Mouse (Mus musculus): ENCODE measurements around the gene Gm1043. TPM values are rescaled to one million over a fixed set of nuclear protein-coding genes. Genes with fewer than 3 reads are reported as not detected.

Gene Gm1043
- polyA plus RNA-seq, 1 experiment from 2014 or later: 4.3 TPM

GRCm38 (mm10) chr5:37198011-37198688 is 113.0 kb downstream of the Gm1043 start:
- Histone ChIP-seq H3K27ac (ENCODE audit: low read length) (peak overlapping the region; percentile 49; the same call in 1 of the 2 replicates), H3K4me3 (replicated peaks; ENCODE audit: low read length) (no peak overlapping the region), H3K4me1 (replicated peaks; ENCODE audit: control insufficient read depth, insufficient read depth, low read length) (peaks cover 15% of the 10 kb centered on the region), H3K9me3 (ENCODE audit: control insufficient read depth, low read length) (no peaks in the 10 kb centered on the region), H3K4me2 (ENCODE audit: low read length) (no peak overlapping the region), H3K36me3 (ENCODE audit: control insufficient read depth, insufficient read depth) (no peaks in the 10 kb centered on the region), H3K9ac (replicated peaks; ENCODE audit: low read depth, low read length) (no peak overlapping the region), H3K27me3 (replicated peaks; ENCODE audit: control insufficient read depth, insufficient read depth, low read length) (no peaks in the 10 kb centered on the region)
- WGBS: 9% methylated on average over 2 of the region's 2 CpGs
- ATAC-seq: peak; percentile 39

- Histone ChIP-seq H3K27me3 (replicated peaks; ENCODE audit: control insufficient read depth, insufficient read depth, low read length) (no peaks in the 10 kb centered on the region), H3K36me3 (ENCODE audit: control insufficient read depth, insufficient read depth) (no peaks in the 10 kb centered on the region), H3K4me1 (replicated peaks; ENCODE audit: control insufficient read depth, insufficient read depth, low read length) (peaks cover 15% of the 10 kb centered on the region), H3K4me2 (ENCODE audit: low read length) (no peak overlapping the region), H3K9ac (replicated peaks; ENCODE audit: low read depth, low read length) (no peak overlapping the region), H3K9me3 (ENCODE audit: control insufficient read depth, low read length) (no peaks in the 10 kb centered on the region), H3K4me3 (replicated peaks; ENCODE audit: low read length) (no peak overlapping the region), H3K27ac (ENCODE audit: low read length) (no peak overlapping the region)
- no peak for ATAC-seq
- WGBS: 18% methylated on average over 1 of the region's 1 CpGs
These were observed 117.1 kb downstream of the Gm1043 start for GRCm38 (mm10) chr5:37202285-37202684.

GRCm38 (mm10) chr5:37204886-37205285 is 119.7 kb downstream of the Gm1043 start:
- H3K4me2 ChIP-seq (ENCODE audit: low read length): no peak overlapping the region
- H3K27ac ChIP-seq (ENCODE audit: low read length): no peak overlapping the region
- H3K36me3 ChIP-seq (ENCODE audit: control insufficient read depth, insufficient read depth): no peaks in the 10 kb centered on the region
- H3K9ac ChIP-seq (replicated peaks; ENCODE audit: low read depth, low read length): no peak overlapping the region
- WGBS: 68% methylated on average over 7 of the region's 7 CpGs
- H3K4me3 ChIP-seq (replicated peaks; ENCODE audit: low read length): no peak overlapping the region
- H3K4me1 ChIP-seq (replicated peaks; ENCODE audit: control insufficient read depth, insufficient read depth, low read length): no peaks in the 10 kb centered on the region
- no peaks in the 10 kb centered on the region for H3K9me3 ChIP-seq (ENCODE audit: control insufficient read depth, low read length)
- no peaks in the 10 kb centered on the region for H3K27me3 ChIP-seq (replicated peaks; ENCODE audit: control insufficient read depth, insufficient read depth, low read length)
- no peak for ATAC-seq

GRCm38 (mm10) chr5:37205420-37205819 is 120.2 kb downstream of the Gm1043 start:
- H3K9ac ChIP-seq (replicated peaks; ENCODE audit: low read depth, low read length): no peak overlapping the region
- ATAC-seq: no peak

GRCm38 (mm10) chr5:37206364-37206763 is 121.2 kb downstream of the Gm1043 start:
- H3K4me3 ChIP-seq (replicated peaks; ENCODE audit: low read length): no peak overlapping the region
- 51% methylated on average over 2 of the region's 2 CpGs for WGBS
- H3K4me1 ChIP-seq (replicated peaks; ENCODE audit: control insufficient read depth, insufficient read depth, low read length): no peaks in the 10 kb centered on the region
- H3K27me3 ChIP-seq (replicated peaks; ENCODE audit: control insufficient read depth, insufficient read depth, low read length): no peaks in the 10 kb centered on the region
- H3K27ac ChIP-seq (ENCODE audit: low read length): no peak overlapping the region
- no peak overlapping the region for H3K4me2 ChIP-seq (ENCODE audit: low read length)
- no peaks in the 10 kb centered on the region for H3K36me3 ChIP-seq (ENCODE audit: control insufficient read depth, insufficient read depth)
- H3K9ac ChIP-seq (replicated peaks; ENCODE audit: low read depth, low read length): no peak overlapping the region
- no peaks in the 10 kb centered on the region for H3K9me3 ChIP-seq (ENCODE audit: control insufficient read depth, low read length)
- ATAC-seq: no peak

More at GRCm38 (mm10) chr5:37205420-37205819, 120.2 kb downstream of the Gm1043 start:
- Histone ChIP-seq H3K36me3 (ENCODE audit: control insufficient read depth, insufficient read depth) (no peaks in the 10 kb centered on the region), H3K27me3 (replicated peaks; ENCODE audit: control insufficient read depth, insufficient read depth, low read length) (no peaks in the 10 kb centered on the region), H3K4me3 (replicated peaks; ENCODE audit: low read length) (no peak overlapping the region), H3K4me1 (replicated peaks; ENCODE audit: control insufficient read depth, insufficient read depth, low read length) (no peaks in the 10 kb centered on the region), H3K4me2 (ENCODE audit: low read length) (no peak overlapping the region), H3K9me3 (ENCODE audit: control insufficient read depth, low read length) (no peaks in the 10 kb centered on the region), H3K27ac (ENCODE audit: low read length) (no peak overlapping the region)
- 91% methylated on average over 1 of the region's 1 CpGs for WGBS

DNA sequence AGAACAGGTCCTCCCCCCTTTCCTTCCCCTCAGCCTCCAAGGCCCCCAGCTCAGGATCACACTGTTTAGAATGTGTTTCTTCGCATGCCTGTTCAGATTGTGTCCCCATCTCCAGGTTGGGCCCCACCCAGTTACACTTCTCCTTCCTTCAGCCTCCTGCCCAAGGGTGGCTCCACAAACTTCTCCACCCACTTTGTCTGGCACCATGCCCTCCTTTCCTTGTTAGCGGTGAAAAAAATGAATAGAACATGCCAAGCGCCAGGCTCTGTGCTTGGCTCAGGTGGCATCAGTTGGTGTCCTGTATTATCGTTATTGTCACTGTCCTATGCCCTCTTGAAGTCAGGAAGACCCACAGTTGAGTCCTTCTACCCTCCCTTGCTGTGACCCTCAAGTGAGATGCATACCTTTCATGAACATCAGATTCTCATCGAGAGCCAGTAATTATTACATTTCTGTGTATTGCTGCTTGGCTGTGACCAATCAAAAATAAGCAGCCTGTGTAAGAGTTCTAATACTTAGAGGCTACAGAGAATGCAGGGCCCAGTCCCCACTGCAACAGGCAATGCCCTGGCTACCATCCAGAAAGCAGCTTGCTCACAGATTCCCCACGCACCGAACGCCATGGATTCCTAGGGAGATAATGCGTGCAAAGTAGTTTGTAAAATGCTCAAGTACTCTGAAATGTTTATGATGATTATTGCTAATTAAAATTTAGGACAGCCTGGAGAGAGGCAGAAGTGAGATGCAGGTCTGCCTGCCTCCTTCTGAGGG is 128.0 kb downstream of the Gm1043 start:
- WGBS: 70% methylated on average over 9 of the region's 9 CpGs
- ATAC-seq: peak; percentile 36; the same call in 1 of the 2 replicates

GRCm38 (mm10) chr5:37213709-37214103 is 128.5 kb downstream of the Gm1043 start:
- WGBS: 77% methylated on average over 4 of the region's 4 CpGs
- H3K4me3 ChIP-seq (replicated peaks; ENCODE audit: low read length): no peak overlapping the region
- H3K27me3 ChIP-seq (replicated peaks; ENCODE audit: control insufficient read depth, insufficient read depth, low read length): 0 out of 2 replicates have a peak, but pooled peaks cover 2% of the 10 kb centered on the region
- H3K36me3 ChIP-seq (ENCODE audit: control insufficient read depth, insufficient read depth): no peaks in the 10 kb centered on the region
- no peak for ATAC-seq
- no peaks in the 10 kb centered on the region for H3K4me1 ChIP-seq (replicated peaks; ENCODE audit: control insufficient read depth, insufficient read depth, low read length)
- no peak overlapping the region for H3K9ac ChIP-seq (replicated peaks; ENCODE audit: low read depth, low read length)
- H3K9me3 ChIP-seq (ENCODE audit: control insufficient read depth, low read length): no peaks in the 10 kb centered on the region
- H3K27ac ChIP-seq (ENCODE audit: low read length): no peak overlapping the region
- no peak overlapping the region for H3K4me2 ChIP-seq (ENCODE audit: low read length)

More for the DNA sequence above, 128.0 kb downstream of the Gm1043 start:
- 0 out of 2 replicates have a peak, but pooled peaks cover 2% of the 10 kb centered on the region for H3K27me3 ChIP-seq (replicated peaks; ENCODE audit: control insufficient read depth, insufficient read depth, low read length)
- H3K9me3 ChIP-seq (ENCODE audit: control insufficient read depth, low read length): no peaks in the 10 kb centered on the region
- H3K27ac ChIP-seq (ENCODE audit: low read length): no peak overlapping the region
- H3K4me1 ChIP-seq (replicated peaks; ENCODE audit: control insufficient read depth, insufficient read depth, low read length): no peaks in the 10 kb centered on the region
- H3K9ac ChIP-seq (replicated peaks; ENCODE audit: low read depth, low read length): no peak overlapping the region
- no peak overlapping the region for H3K4me2 ChIP-seq (ENCODE audit: low read length)
- no peak overlapping the region for H3K4me3 ChIP-seq (replicated peaks; ENCODE audit: low read length)
- H3K36me3 ChIP-seq (ENCODE audit: control insufficient read depth, insufficient read depth): no peaks in the 10 kb centered on the region

DNA sequence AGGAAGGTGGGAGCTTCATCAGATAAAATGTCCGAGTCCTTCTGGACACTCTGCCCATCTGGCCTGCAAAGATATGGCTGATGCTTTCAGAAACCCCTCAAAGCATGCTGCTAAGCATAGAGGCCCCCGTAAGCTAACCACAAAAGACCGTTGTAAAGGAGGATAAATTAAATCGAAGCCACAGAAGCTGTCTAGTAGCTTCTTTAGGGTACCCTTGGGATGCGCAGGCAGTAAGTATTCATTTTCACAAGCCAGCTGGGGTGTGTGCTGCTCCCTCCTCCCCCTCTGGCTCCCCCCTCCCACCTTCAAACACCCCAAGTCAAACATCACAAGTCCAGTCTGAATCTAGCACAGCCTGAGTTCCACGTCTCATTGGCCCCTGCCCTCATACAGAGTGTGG is 129.4 kb downstream of the Gm1043 start:
- WGBS: 91% methylated on average over 6 of the region's 6 CpGs
- Histone ChIP-seq H3K4me3 (replicated peaks; ENCODE audit: low read length) (no peak overlapping the region), H3K36me3 (ENCODE audit: control insufficient read depth, insufficient read depth) (no peaks in the 10 kb centered on the region), H3K27ac (ENCODE audit: low read length) (no peak overlapping the region), H3K4me2 (ENCODE audit: low read length) (no peak overlapping the region), H3K27me3 (replicated peaks; ENCODE audit: control insufficient read depth, insufficient read depth, low read length) (0 out of 2 replicates have a peak, but pooled peaks cover 2% of the 10 kb centered on the region), H3K4me1 (replicated peaks; ENCODE audit: control insufficient read depth, insufficient read depth, low read length) (no peaks in the 10 kb centered on the region), H3K9me3 (ENCODE audit: control insufficient read depth, low read length) (no peaks in the 10 kb centered on the region), H3K9ac (replicated peaks; ENCODE audit: low read depth, low read length) (no peak overlapping the region)
- ATAC-seq: no peak

DNA sequence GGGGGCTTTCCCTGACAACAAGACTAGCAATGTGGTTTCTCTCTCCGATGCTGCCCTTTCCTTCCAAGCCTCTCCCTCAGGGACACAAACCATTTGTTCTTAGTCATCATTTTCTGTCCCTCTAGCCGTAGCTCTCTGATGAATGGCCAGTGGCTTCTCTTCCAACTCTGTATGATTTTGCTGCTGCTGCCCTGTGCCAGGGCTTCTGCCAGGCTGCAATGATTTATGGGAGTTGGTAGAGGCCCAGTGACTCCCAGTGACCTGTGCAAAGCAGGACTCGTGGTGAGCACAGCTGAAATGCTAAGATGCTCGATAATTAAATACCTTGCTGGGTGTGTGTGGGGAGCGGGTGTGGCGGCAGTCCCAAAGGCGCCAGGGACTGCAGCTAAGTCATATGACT is 130.1 kb downstream of the Gm1043 start:
- Histone ChIP-seq H3K9ac (replicated peaks; ENCODE audit: low read depth, low read length) (no peak overlapping the region), H3K4me1 (replicated peaks; ENCODE audit: control insufficient read depth, insufficient read depth, low read length) (no peaks in the 10 kb centered on the region), H3K4me3 (replicated peaks; ENCODE audit: low read length) (no peak overlapping the region), H3K36me3 (ENCODE audit: control insufficient read depth, insufficient read depth) (no peaks in the 10 kb centered on the region), H3K4me2 (ENCODE audit: low read length) (no peak overlapping the region), H3K9me3 (ENCODE audit: control insufficient read depth, low read length) (no peaks in the 10 kb centered on the region), H3K27me3 (replicated peaks; ENCODE audit: control insufficient read depth, insufficient read depth, low read length) (0 out of 2 replicates have a peak, but pooled peaks cover 2% of the 10 kb centered on the region), H3K27ac (ENCODE audit: low read length) (no peak overlapping the region)
- 94% methylated on average over 7 of the region's 7 CpGs for WGBS
- no peak for ATAC-seq

All from forebrain, embryonic 16.5 days (tissue).